Mouse (Mus musculus) adipose tissue, adult 10 weeks (tissue): ENCODE measurements around the gene Zkscan6. TPM values are rescaled to one million over a fixed set of nuclear protein-coding genes. Genes with fewer than 3 reads are reported as not detected.

Experiments used
- polyA plus RNA-seq: library from polyadenylated mRNA; stranded (reverse); fragments of 350-450 nt; fragmentation: Illumina TruSeq; extraction: RNeasy Lipid Tissue Mini Kit (QIAGEN cat#74804); gene quantifications from one replicate; pipeline ENCODE4 v1.2.3, GENCODE M21; 2014; ENCODE audit warnings: low read depth, low replicate concordance

Gene Zkscan6
- 9.3 TPM for polyA plus RNA-seq

DNA sequence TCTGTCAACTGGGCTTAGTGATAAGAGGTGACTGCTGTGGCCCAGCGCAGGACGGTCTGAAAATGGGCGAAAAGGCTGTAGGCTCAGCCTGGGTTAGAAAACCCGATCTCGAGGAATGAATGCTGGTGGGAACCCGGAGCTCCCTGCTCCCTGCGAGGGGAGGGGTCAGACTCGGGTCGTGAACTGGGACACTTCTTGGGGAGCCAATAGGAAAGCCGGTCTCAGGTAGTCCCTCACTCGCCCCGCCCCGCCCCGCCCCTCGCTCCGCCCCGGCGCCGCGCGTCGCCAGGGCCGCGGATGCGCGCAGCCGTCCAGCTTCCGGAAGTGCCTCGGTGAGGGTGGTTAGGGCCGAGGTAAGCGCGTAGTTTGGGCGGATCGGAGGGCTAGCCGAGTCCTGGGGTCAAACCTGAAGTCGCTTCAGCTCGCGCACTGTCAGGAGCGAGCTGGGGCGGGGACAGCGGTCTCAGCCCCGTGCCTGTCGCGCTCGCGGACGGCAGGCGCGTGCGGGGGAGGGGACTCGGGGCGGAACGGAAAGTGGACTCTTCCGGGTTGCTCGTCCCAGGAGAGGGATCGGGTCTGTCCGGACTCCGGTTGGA lies at the start of gene Zkscan6:
Zkscan6 (plus strand) TSS at position 267 of the 596 bp plus-strand sequence.

DNA sequence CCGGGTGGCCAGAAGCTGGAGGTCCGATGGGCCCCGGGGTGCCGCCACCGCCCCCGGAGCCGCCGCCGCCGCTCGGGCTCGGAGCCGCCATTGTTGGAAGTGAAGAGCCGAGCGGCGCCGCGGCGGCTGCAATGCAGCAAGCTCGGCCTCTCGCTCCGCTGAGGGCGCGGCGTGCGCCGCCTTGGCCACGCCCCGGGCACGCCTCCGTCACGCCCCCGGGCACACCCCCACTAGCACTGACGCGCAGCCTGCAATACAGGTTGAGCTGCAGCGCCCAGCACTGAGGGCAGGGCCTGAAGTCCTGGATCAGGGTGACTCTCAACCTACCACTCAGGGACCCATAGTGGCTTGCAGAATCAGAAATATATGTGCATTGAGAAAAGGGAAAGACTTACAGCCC lies 18.8 kb upstream of the Zkscan6 start, which contains the start of gene Map2k4:
Map2k4 (minus strand) TSS at position 144 of the 400 bp plus-strand sequence.

Other genes with a start within 250 kb of the Zkscan6 start
- 44.1 TPM for gene Map2k4, start 18.9 kb upstream of the Zkscan6 start, polyA plus RNA-seq